Mouse (Mus musculus) urinary bladder, adult 2 months (tissue): ENCODE data around the gene BC017158. TPM values are rescaled to one million over a fixed set of nuclear protein-coding genes. Genes with fewer than 3 reads are reported as not detected.

Source experiments
- DNase-seq: peaks from one replicate; pipeline ENCODE4 v3.0.0; 2022; ENCODE audit warnings: low spot score
- polyA plus RNA-seq: library from polyadenylated mRNA; depleted of rRNA; stranded (reverse); fragments of >200 nt; gene quantifications from 2 replicates; pipeline ENCODE4 v1.2.3, GENCODE M21; 2012

BC017158 gene
- polyA plus RNA-seq, 1 experiment, result 36.3 TPM

DNA sequence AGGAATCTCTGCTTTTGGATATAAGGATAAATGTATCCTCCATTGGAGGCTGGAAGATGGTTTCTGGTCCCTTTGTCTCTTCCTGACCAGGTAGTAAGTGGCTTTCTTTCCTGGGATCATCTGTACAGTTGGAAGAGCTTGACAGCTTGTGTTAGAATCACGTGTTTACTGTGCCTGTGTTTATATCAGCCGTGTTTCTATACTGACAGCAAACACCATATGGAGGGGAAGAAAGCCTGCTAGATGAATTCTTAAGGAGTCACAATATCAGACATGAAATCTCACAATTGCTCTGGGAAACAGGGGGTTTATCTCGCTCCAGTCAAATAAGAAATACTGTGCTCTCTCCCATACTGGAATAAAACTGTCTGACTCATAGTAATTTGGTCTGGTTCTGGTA lies 11.2 kb upstream of the BC017158 start:
- no peak for DNase-seq

DNA sequence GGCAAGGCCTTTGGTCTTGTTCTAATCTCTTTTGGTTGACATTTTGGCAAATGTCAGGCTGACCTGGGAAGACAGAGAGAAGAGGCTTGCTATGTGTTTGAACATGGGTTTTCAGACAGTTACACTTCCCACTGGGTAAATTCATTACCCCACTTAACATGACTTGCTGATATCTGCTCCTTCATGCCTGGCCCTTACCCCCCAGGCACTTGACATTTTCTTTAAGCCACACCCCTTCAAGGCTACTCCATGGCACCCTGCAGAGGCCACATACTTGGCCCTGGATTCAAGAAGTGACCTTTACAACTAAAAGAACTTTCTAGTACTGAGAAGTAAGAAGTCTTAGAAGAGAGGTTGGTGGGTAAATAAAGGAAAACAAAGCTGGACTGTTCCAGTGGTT lies 9.9 kb upstream of the BC017158 start:
- no peak for DNase-seq

DNA sequence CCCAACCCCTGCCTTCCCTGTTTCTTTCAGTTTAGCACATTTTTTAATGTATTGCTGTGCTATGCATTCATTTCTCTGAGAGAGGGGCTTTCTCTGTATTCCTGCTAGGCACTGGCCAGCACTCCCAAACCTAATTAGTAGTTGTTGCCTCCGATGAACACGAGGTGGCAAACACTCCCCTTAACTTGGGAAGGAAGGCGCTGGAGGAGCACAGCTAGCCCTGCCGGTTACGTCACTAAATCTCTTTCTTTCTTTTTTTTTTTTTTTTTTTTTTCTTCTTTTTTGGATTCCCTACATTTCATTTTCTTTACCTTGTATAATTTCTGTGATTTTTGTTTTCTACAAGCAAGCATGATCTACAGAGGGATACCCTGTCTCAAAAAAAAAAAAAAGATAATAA lies 6.9 kb upstream of the BC017158 start:
- no peak for DNase-seq

DNA sequence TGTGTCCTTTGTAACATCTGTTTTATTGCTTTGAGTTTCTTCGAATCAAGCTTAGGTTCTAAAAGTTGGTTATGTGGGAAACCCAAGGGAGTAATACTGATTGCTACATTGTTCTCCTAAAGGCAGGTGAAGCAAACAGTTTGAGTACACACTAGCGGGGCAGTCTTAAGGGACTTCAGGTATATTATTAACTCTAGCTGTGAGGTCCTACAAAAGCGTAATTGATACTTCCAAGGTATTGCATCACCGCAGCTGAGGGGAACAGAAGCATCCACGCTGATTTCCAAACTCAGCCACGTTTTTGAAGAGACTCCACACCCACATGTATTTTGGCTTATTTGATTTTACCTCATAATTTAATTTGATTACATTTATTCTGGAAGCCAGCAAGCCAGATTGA lies 6.2 kb upstream of the BC017158 start:
- no peak for DNase-seq

DNA sequence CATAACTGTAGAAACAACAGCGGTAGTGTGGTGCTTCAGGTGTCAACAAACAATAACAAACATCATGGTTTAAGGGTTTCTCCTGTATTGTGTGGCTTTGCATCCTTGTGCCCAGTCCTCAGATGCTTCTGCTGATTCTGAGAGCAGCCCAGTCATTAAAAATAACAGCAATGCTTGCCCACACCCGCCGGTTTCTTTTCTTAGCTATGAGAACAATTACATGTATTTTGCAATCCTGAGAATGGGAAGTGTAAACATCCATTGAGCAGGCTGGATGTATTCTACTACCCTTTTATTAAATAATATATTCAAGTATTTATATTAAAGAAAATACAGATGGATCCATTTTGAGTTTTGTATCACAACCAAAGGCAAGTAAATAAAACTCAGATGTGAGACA lies 4.2 kb upstream of the BC017158 start:
- DNase-seq, result no peak

DNA sequence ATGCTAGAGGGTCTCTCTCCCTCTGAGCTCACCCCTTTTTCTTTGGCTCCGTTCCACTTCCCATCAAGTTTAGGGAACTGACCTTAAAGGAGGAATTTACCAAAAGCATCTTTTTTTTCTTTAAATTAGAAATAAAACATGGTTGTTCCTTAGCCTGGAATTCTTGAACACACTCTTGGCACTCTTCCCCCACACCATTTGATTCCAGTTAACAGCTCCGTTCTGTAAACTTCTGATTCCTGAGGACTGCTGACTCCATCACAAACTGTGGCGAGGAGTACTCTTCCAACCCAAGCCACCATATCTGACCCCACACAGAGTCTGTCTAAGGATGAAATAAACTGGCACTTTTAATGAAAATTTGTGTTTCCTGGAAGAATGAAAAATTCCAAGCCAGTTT lies 3.0 kb upstream of the BC017158 start:
- no peak for DNase-seq

DNA sequence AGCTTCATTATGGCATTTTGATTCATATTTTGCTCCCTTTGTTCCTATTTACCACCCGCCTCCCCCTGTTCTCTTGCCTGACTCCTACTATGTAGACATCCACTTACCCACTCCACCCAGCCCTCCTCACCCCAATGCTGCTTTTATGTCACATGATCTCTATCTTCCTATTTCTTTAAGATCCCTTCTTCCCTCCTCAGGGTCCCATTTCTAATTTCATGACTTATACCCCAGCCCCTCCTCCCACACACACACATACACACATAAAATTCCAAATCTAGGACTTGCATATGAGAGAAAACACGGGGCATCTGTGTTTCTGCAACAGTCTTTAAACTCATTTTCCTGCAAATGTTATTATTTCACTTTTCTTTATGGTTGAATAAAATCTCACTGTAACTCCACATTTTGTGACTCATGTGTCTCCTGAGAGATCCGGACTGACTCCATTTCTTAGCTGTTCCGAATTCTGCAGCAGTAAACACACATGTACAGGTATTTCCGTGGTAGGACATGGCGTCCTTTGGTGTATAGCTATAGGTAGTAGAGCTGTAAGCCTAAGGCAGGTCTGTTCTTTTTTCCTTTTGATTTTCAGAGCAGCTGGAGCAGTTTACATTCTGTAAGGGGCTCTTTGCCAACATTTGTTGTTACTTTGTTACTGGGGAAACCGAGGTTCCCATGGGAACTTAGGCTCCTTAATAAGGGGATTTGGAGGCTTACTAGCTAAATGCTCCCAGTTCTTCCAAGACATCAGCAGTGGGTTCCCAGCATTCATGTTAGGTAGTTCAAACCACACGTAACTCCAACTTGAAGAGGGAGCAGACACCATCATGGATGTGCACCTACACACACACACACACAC lies 742 bp upstream of the BC017158 start:
- no peak for DNase-seq

DNA sequence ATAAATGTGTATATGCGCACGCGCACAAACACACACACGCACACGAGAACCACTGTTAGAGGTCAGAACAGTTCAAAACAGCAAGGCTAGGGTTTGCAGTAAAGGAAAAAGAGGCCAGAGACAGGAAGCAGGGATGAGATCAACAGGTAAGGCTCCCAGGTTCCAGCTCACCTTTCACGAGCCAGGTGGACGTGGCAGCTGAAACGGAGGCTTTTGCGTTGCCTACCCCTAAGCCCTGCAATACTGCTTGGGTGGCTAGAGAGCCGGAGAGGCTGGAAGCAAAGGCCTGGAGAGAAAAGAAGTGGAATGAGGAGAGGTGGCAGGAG lies 716 bp downstream of the BC017158 start:
- DNase-seq, result no peak

DNA sequence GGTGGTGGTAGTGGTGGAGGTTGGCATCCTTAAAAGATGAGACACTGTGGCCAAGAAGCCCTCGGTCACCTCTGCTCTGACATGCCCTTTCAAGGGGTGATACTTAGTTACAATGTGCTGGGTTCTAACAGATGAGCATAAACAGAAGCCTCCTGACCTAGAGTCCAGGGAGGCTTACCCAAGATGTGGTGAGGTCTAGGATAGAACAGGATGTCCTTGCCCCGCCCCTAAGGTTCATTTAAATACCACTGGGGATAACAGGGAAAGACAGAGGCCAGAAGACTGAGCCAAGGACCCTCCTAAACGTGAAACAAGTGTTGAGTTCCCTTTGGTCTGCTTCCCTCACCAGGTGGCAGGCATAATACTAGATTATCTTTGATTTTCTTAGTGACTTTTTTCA lies 1.5 kb downstream of the BC017158 start:
- no peak for DNase-seq

DNA sequence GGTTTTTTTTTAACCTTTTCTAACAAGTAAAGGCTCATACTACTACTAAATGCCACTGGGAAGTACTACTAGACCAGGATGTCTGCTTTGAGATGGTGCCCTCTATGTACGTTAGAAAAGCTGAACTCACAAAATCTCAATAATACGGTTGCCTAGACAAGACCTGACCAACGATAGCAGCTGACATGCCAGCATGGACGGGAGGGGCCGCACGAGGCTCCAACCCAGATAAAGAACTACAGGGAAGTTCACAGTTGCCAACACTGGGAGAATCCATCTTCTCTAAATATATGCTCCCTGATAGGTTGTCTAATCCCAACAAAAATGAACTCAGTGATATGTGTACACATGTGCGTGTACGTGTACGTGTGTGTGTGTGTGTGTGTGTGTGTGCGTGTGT lies 3.2 kb downstream of the BC017158 start:
- no peak for DNase-seq

DNA sequence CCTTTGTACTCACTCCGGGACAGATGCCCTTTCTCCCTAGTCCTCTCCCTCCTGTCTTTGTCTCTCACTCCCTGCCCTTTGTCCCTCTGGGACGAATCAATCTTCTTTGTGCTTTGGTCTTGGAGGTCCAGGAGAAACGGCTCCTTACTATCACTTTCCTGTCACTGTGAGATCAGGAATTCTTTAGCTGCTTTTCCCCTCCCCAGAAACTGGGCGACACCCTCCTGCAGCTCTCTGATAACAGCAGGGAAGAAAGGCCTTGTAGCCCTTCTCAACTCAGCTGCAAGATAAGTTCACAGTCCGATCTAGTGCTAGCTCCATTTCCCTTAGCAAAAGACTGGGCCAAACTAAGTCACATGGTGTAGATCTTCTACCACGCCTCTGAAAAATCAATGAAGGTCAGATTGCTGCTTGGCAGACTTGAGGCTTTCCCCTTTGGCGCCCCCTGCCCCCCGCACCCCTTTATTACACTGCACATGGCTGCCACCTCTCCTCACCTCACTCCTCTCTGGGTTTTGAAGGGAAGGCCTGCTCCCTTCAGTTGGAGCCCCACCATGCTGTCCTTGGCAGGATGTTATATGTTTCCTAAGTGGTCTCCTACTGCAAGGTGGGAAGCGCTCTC lies 8.9 kb downstream of the BC017158 start:
- no peak for DNase-seq

DNA sequence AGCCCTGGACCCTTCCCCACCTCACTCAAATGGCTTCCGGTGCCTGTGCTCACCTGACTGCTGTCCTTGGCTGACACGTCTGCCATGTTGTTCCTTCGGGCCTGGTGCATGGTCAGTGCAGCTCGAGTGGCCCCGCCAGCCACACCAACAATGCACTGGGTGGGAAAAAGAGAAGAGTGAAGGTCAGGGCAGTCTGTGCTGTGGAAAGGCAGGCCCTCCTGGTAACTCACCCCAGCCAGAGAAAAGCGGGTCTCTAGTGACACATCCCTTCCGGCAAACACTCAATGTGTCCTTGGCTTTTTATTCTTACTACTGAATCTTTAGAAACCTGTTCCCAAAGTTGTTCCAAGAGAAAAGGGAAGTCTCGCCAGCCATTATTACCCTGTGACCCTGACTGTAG lies 12.9 kb downstream of the BC017158 start:
- DNase-seq, result no peak

DNA sequence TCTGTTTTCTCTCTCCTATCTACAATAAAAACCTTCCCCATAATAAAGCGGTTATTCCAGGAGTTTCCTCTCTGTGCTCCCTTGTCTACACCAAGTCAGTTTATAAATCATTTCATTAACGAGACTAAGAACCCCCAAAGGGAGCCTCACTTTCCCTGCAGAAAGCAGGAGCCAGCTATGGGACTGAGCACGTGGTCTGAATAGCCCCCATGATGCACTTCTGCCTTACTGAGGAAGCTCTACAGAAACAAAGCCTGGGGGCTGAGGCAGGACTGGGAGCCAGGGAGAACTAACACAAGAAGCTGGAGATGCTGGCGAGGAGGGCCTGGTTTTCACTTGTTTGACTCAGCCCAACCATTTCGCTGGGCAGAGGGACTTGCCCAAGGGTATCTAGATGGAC lies 13.9 kb downstream of the BC017158 start:
- DNase-seq, result no peak

DNA sequence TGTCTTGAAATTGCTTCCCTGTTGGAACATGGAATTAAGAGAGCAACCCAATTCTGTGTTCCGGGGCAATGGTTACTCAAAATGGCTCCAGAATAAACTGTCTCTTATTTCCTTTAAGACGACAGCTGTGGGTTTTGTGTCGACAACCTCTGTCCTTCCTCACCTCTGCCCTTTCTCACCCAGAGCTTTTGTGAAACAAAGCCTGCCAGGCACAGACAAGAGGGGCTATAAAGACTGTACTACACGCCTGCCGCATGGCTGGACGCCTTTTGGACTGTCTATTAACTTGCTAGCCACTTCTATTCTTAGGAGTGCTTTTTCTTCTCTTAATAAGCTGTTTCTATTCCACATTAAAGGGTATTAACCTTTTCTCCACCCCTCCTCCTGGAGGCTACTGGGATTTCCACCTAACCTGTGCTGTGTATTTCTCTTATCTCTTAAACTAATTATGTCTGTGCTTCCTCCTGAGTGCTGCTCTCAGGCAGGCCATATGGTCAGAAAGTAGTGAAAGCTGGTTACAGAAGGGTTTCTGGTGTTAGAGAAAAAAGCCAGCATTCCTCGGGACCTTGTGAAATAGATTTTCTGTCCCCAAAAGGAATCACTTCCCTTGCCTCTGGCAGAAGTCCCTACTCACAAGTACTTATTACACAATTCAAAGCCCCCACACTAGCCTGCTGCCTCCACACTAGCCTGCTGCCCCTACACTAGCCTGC lies 15.3 kb downstream of the BC017158 start:
- DNase-seq, result no peak

DNA sequence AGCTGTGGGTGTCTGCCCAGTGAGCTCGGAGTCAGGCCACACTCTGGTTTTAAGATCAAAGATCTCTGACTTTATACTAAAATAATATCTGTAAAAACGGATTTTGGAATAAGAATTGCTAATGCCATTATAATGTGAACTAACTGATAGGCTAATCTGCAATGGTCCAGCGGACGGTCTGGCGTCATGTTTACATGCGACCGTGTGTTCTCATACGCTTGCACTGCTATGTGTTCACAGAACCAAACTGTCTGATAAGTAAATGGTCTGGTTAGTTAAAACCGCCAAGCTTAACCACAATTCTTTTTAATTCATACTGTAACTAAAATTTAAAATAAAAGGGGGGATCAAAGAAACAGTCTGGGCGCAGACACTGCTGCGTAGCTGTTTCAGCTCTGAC lies 16.2 kb downstream of the BC017158 start:
- DNase-seq, result no peak

DNA sequence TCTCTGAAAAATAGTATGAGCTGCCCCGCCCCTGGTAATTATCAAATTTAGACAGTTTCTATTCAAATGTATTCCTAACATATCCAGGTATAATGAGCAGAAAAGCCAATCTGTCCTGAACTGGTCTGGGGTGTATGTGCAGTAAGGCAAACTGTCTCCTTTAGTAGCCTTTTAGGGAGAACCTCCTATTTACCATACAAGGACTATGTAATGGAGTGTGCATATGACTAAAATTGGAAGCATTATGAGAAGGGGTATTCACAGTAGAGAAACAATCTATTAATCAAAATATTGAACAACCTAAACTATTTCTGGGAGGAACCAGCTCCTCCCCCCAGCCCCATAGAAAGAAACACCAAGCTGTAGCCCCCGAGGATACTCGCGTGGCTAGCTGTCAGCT lies 18.2 kb downstream of the BC017158 start:
- DNase-seq, result no peak

DNA sequence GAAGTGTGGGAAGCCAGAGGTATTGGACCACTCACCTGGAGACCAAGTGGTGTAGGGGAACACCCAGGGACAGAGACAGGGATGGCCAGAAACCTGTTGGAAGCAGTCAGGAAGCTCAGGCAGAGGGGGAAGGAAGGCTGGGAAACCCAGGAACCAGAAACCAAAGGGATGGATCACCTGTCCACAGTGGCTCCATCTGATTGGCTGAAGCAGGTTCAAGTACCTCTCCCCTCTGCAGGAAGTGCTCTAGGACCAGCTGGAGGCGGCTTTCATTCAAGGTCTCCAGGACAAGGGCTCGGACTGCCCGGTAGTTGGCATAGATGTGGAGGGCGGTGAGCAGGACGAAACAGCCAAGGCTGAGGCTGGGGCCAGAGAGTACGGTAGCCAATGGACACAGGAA lies 21.9 kb downstream of the BC017158 start:
- DNase-seq, result no peak

DNA sequence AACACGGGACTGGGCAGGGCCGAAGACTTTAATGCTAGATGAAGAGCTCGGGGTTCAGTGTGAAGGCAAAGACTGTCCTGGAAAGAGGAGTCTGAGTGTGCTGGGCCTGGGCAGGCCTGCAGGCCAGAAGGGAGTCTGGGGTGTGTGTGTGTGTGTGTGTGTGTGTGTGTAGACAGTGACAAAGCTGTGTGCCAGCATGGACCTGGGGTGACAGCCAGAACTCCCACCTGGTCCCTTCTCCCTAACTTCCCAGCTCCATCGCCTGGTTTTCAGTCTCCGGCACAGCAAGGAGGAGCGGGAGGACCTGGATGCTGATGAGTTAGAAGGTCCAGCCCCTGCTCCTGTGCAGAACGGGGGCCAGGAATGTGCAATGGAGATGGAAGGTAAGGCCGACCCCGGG lies 26.5 kb downstream of the BC017158 start:
- no peak for DNase-seq

DNA sequence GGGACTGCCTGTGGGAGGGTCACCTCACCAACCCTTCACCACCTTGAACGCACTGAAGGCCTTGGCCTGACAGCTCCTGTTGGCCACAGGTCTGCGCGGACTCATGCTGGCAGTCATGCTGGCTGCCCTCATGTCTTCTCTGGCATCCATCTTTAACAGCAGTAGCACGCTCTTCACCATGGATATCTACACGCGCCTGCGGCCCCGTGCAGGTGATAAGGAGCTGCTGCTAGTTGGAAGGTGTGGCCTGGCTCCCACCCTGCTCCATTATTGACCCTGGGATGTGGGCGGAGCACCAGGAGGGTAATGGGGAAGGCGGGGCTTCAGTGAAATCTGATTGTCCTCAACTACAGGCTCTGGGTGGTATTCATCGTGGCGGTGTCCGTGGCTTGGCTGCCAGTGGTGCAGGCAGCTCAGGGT lies 27.5 kb downstream of the BC017158 start:
- DNase-seq, result no peak

DNA sequence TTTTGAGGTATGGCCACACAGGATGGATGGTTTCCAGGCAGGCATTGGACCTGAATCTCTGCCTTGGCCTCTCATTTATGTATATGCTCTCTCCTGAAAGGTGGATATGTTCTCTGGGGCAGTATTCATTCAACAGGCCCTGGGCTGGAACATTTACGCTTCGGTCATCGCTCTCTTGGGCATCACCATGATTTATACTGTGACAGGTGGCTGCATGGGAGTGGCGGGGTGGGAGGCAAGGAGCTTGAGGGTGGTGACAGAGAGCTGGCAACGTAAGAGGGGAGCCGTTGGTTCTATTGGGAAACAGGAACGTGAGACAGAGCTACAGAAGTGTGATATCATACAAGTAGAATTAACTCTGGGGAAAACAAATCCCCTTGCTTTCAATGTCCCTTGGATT lies 30.2 kb downstream of the BC017158 start:
- DNase-seq, result no peak

DNA sequence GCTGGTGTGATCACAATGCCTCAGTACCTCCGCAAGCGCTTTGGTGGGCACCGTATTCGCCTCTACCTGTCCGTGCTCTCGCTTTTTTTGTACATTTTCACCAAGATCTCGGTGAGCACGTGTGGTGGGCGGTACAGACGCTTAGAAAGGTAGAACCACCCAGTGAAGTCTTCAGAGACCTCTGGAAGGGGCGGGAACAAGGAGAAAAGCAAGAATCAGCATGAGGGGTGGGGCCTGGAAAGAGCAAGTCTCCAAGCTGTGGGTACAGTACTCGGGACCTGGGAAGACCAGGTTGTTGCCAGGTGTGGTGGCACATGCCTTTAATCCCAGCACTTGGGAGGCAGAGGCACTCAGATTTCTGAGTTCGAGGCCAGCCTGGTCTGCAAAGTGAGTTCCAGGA lies 30.6 kb downstream of the BC017158 start:
- DNase-seq, result no peak

DNA sequence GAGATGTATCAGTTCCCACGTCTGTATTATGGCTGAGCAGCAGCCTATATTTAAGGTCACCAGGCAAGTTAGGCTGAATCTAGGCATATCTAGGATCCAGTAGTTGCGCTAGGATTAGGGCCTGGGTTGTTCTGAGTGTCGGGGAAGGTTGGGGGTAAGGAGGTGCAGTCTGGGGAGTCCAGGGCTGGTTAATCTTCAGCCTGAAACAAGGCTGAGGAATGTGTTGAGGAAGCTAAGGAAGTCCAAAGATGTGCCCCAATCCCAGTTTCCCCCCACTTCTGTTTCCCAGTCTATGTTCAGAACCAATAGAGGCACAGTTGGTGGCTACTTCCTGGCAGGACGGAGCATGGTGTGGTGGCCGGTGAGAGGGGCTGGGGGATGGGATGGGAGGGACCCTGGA lies 31.9 kb downstream of the BC017158 start:
- DNase-seq, result no peak

DNA sequence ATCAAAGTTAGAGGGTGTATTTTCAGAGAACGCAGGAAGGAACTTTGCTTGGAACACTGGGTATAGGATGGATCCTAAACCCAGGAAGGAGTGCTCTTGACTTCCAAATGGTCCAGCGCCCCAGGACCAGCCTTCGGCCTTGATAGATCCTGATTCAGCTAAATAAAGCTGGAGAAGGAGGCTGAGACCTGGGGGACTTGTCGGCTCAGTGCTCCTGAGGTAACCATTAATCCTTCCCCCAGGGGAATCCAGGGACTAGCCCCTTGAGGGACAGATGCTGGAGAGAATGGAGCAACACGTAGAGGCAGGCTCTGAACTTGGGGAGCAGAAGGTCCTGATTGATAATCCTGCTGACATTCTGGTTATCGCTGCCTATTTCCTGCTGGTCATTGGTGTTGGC lies 32.6 kb downstream of the BC017158 start, which contains the start of gene Slc5a2:
Gene Slc5a2, plus strand, starts transcription at position 247 of the 400 bp plus-strand sequence.
- DNase-seq, result no peak
